Mouse (Mus musculus) MEL (cell line): ENCODE data around the gene Tldc2. TPM values are rescaled to one million over a fixed set of nuclear protein-coding genes. Genes with fewer than 3 reads are reported as not detected.

ENCODE experiments used
- DNase-seq: peaks from one replicate; pipeline ENCODE4 v3.0.0; 2011; ENCODE audit warnings: low read depth, low spot score
- H3K27ac ChIP-seq: 2 replicates; pipeline ENCODE4 v1.5.1; 2012; ENCODE audit warnings: low read depth, mild to moderate bottlenecking, control low read depth, low read length, moderate library complexity; ENCODE audit not compliant: control insufficient read depth
- H3K27me3 ChIP-seq, 2 experiments: fragments of 150-350 bp in 1 of 2; sonication (generic) in 1 of 2; 2 replicates each; pipeline ENCODE4 v1.6.1; 2012; ENCODE audit warnings: low read length in 2 of 2, mild to moderate bottlenecking in 2 of 2, improper control_type of control experiment in 1 of 2, moderate library complexity in 1 of 2; ENCODE audit not compliant: insufficient read depth in 2 of 2, control insufficient read depth in 1 of 2
- H3K36me3 ChIP-seq, 2 experiments: 2 replicates each; pipeline ENCODE4 v1.6.1; 2012 to 2014; ENCODE audit warnings: low read length in 2 of 2, improper control_type of control experiment in 1 of 2, inconsistent platforms in 1 of 2, mild to moderate bottlenecking in 1 of 2; ENCODE audit not compliant: insufficient read depth in 2 of 2, control insufficient read depth in 1 of 2
- H3K4me1 ChIP-seq, 2 experiments: fragments of 150-350 bp in 1 of 2; sonication (generic) in 1 of 2; 2 replicates each; pipeline ENCODE4 v1.6.1; 2012; ENCODE audit warnings: low read length in 2 of 2, improper control_type of control experiment in 1 of 2, mild to moderate bottlenecking in 1 of 2; ENCODE audit not compliant: insufficient read depth in 2 of 2, control insufficient read depth in 1 of 2
- H3K4me3 ChIP-seq, 2 experiments: fragments of 150-350 bp in 1 of 2; sonication (generic) in 1 of 2; 2 replicates each; pipeline ENCODE4 v1.5.1; 2012; ENCODE audit warnings: low read depth in 2 of 2, low read length in 2 of 2, mild to moderate bottlenecking in 2 of 2, moderate library complexity in 2 of 2, control low read depth in 1 of 2, improper control_type of control experiment in 1 of 2; ENCODE audit not compliant: control insufficient read depth in 1 of 2, insufficient read depth in 1 of 2
- H3K79me2 ChIP-seq: 2 replicates; pipeline ENCODE4 v1.6.1; 2012; ENCODE audit warnings: mild to moderate bottlenecking, low read length, moderate library complexity; ENCODE audit not compliant: control insufficient read depth, poor library complexity, insufficient read depth
- H3K9ac ChIP-seq: 2 replicates; pipeline ENCODE4 v1.6.1; 2012; ENCODE audit warnings: low read depth, mild to moderate bottlenecking, control low read depth, low read length, moderate library complexity; ENCODE audit not compliant: control insufficient read depth, poor library complexity, severe bottlenecking
- H3K9me3 ChIP-seq: fragments of 150-350 bp; sonication (generic); replicated peaks from 2 replicates; pipeline ENCODE4 v1.6.1; 2012; ENCODE audit warnings: mild to moderate bottlenecking, low read length, improper control_type of control experiment, moderate library complexity; ENCODE audit not compliant: insufficient read depth
- BHLHE40 ChIP-seq: IDR thresholded peaks from 2 replicates; pipeline ENCODE4 v1.6.1; 2012; ENCODE audit warnings: low read depth, mild to moderate bottlenecking, inconsistent platforms, low read length, improper control_type of control experiment, borderline replicate concordance
- CHD1 ChIP-seq: IDR thresholded peaks from 2 replicates; pipeline ENCODE4 v1.6.1; 2012; ENCODE audit warnings: low read depth, mild to moderate bottlenecking, inconsistent platforms, low read length, improper control_type of control experiment
- CHD2 ChIP-seq: IDR thresholded peaks from 2 replicates; pipeline ENCODE4 v1.6.1; 2011; ENCODE audit warnings: low read length, improper control_type of control experiment
- EP300 ChIP-seq, 2 experiments: IDR thresholded peaks; 2 replicates each; pipeline ENCODE4 v1.6.1; 2011; ENCODE audit warnings: improper control_type of control experiment in 2 of 2, low read length in 2 of 2, low read depth in 1 of 2, mild to moderate bottlenecking in 1 of 2
- ETS1 ChIP-seq: IDR thresholded peaks from 2 replicates; pipeline ENCODE4 v1.6.1; 2012; ENCODE audit warnings: low read depth, mild to moderate bottlenecking, inconsistent platforms, low read length, improper control_type of control experiment, moderate library complexity
- KAT2A ChIP-seq: conservative IDR thresholded peaks from 2 replicates; pipeline ENCODE4 v1.6.1; 2012; ENCODE audit warnings: low read depth, low read length, improper control_type of control experiment, inconsistent platforms
- MAFK ChIP-seq: IDR thresholded peaks from 2 replicates; pipeline ENCODE4 v1.6.1; 2011; ENCODE audit warnings: low read depth, mild to moderate bottlenecking, low read length, improper control_type of control experiment, borderline replicate concordance
- MAX ChIP-seq: IDR thresholded peaks from 2 replicates; pipeline ENCODE4 v1.6.1; 2011; ENCODE audit warnings: low read length, improper control_type of control experiment
- MXI1 ChIP-seq: IDR thresholded peaks from 2 replicates; pipeline ENCODE4 v1.6.1; 2011; ENCODE audit warnings: mild to moderate bottlenecking, low read depth, low read length, improper control_type of control experiment
- NELFE ChIP-seq: IDR thresholded peaks from 2 replicates; pipeline ENCODE4 v1.6.1; 2011; ENCODE audit warnings: low read depth, low read length, improper control_type of control experiment
- POLR2A ChIP-seq, 2 experiments: IDR thresholded peaks; 2 replicates each; pipeline ENCODE4 v1.6.1; 2011 to 2012; ENCODE audit warnings: low read length in 2 of 2, mild to moderate bottlenecking in 2 of 2, control low read depth in 1 of 2, improper control_type of control experiment in 1 of 2, low read depth in 1 of 2, moderate library complexity in 1 of 2; ENCODE audit not compliant: control insufficient read depth in 1 of 2, insufficient read depth in 1 of 2, poor library complexity in 1 of 2
- POLR2AphosphoS2 ChIP-seq: IDR thresholded peaks from 2 replicates; pipeline ENCODE4 v1.6.1; 2011; ENCODE audit warnings: low read length, improper control_type of control experiment
- POLR2AphosphoS5 ChIP-seq: IDR thresholded peaks from 2 replicates; pipeline ENCODE4 v1.6.1; 2012; ENCODE audit warnings: low read depth, borderline replicate concordance, mild to moderate bottlenecking, inconsistent platforms, low read length, moderate library complexity, mixed read lengths
- SMC3 ChIP-seq: IDR thresholded peaks from 2 replicates; pipeline ENCODE4 v1.6.1; 2011; ENCODE audit warnings: low read depth, low read length, improper control_type of control experiment
- UBTF ChIP-seq: IDR thresholded peaks from 2 replicates; pipeline ENCODE4 v1.6.1; 2012; ENCODE audit warnings: low read depth, mild to moderate bottlenecking, inconsistent platforms, low read length, improper control_type of control experiment, moderate library complexity, borderline replicate concordance; ENCODE audit not compliant: insufficient read depth
- ZC3H11A ChIP-seq: IDR thresholded peaks from 2 replicates; pipeline ENCODE4 v1.6.1; 2012; ENCODE audit warnings: low read depth, mild to moderate bottlenecking, inconsistent platforms, low read length, improper control_type of control experiment
- ZMIZ1 ChIP-seq: IDR thresholded peaks from 2 replicates; pipeline ENCODE4 v1.6.1; 2012; ENCODE audit warnings: low read depth, mild to moderate bottlenecking, inconsistent platforms, low read length, improper control_type of control experiment, moderate library complexity
- polyA plus RNA-seq, 2 experiments: library from polyadenylated mRNA; stranded (reverse) in 1 of 2; unstranded in 1 of 2; fragments of >175 nt in 1 of 2; fragments of >200 nt in 1 of 2; gene quantifications; 2 replicates each; pipeline versions ENCODE4 v1.2.1 to v1.2.4; 2012; ENCODE audit warnings: low replicate concordance in 2 of 2, low read depth in 1 of 2; ENCODE audit not compliant: insufficient read length in 2 of 2, insufficient read depth in 1 of 2, missing spikeins in 1 of 2
- total RNA-seq: library from RNA; depleted of rRNA; stranded (reverse); fragments of 300-350 nt; gene quantifications from 2 replicates; pipeline ENCODE4 v1.2.3, GENCODE M21; 2012

The Tldc2 gene
- total and polyA plus RNA-seq, 3 experiments: not detected

- no peaks in the 10 kb centered on the region for H3K4me1 ChIP-seq
- H3K27me3 ChIP-seq: no peaks in the 10 kb centered on the region
- H3K9ac ChIP-seq: no peak overlapping the region
- TF ChIP-seq ZC3H11A (no peak), POLR2AphosphoS5 (no peak), POLR2AphosphoS2 (no peak), POLR2A (IDR thresholded peaks at IDR 0.05; ENCODE audit: control insufficient read depth in 1 of 2, insufficient read depth in 1 of 2, low read depth in 1 of 2, low read length in 2 of 2, poor library complexity in 1 of 2) (no peak), CHD1 (no peak), MXI1 (no peak), CHD2 (no peak), MAFK (no peak), MAX (no peak), KAT2A (no peak), NELFE (no peak)
- no peak for DNase-seq
- no peaks in the 10 kb centered on the region for H3K79me2 ChIP-seq
- H3K9me3 ChIP-seq: no peaks in the 10 kb centered on the region
- peaks cover 0 to 3% of the 10 kb centered on the region in 2 experiments; a peak in 1 of 4 replicates for H3K36me3 ChIP-seq
- H3K4me3 ChIP-seq: no peak overlapping the region
- no peak overlapping the region for H3K27ac ChIP-seq
Measured at GRCm38 (mm10) chr2:157101650-157102049, 14.8 kb downstream of the Tldc2 start.

- peaks cover 0 to 6% of the 10 kb centered on the region in 2 experiments; a peak in 2 of 4 replicates for H3K36me3 ChIP-seq
- H3K9ac ChIP-seq: no peak overlapping the region
- TF ChIP-seq SMC3 (no peak), UBTF (no peak), ETS1 (no peak), MAX (no peak), ZMIZ1 (no peak), CHD2 (no peak), EP300 (IDR thresholded peaks at IDR 0.05; ENCODE audit: low read depth in 1 of 2, low read length in 2 of 2) (no peak), BHLHE40 (no peak)
- no peak for DNase-seq
- H3K4me3 ChIP-seq: no peak overlapping the region
- no peaks in the 10 kb centered on the region for H3K4me1 ChIP-seq
- H3K9me3 ChIP-seq: no peaks in the 10 kb centered on the region
- no peak overlapping the region for H3K27ac ChIP-seq
- H3K27me3 ChIP-seq: no peaks in the 10 kb centered on the region
- H3K79me2 ChIP-seq: no peaks in the 10 kb centered on the region
Measured at GRCm38 (mm10) chr2:157102256-157102655, 15.4 kb downstream of the Tldc2 start.
